Mouse (Mus musculus): ENCODE results near the gene 1600014C10Rik. TPM values are rescaled to one million over a fixed set of nuclear protein-coding genes. Genes with fewer than 3 reads are reported as not detected.

1600014C10Rik gene
- polyA plus RNA-seq, 1 experiment from 2014 or later: 21.6 TPM

DNA sequence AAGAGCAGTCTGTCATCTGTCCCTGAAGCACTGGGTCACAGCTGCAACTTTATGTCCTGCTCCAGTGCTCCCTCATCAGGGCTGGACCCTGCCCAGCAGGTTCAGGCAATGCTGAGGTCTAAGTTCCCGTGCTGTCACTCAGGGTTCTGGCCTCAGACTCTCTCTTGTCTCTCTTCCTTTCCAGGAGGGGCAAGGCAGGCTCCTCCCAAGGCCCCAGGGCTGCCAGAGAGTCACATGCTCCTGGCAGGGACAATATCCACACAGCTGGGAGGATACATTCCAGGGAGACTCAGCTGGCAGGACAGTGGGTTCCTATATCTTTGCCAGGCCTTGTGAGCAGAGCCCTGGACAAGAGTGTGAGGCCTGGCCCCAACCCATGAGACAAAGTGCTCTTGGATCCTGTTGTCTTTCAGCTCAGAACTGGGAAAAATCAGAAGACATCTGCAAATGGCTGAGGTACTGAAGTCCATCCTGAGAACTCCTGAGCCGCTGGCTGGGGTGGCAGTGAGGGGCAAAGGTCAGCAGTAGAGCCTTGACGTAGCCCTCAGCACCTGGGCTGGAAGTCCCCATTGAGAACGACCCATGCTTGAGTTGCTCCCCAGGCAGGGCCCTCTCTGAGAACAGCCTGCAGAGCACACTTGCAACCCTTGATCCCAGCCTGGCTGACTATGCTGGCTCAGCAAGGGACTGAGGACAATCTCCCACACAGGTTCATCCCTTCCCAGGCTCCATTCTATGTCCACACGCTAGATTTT is 34.6 kb downstream of the 1600014C10Rik start:
- H3K27me3 ChIP-seq (ENCODE audit: control insufficient read depth, insufficient read depth, low read depth, low read length): no peaks in the 10 kb centered on the region
- ATAC-seq (ENCODE audit: low read depth): peak; percentile 67
- no peaks in the 10 kb centered on the region for H3K9me3 ChIP-seq (replicated peaks; ENCODE audit: control insufficient read depth, low read length)
- 46% methylated on average over 5 of the region's 5 CpGs for WGBS (ENCODE audit: insufficient replicate concordance)
- no peak overlapping the region for H3K4me3 ChIP-seq (ENCODE audit: low read depth, low read length)
- H3K36me3 ChIP-seq (ENCODE audit: control insufficient read depth, insufficient read depth): no peaks in the 10 kb centered on the region
- H3K4me2 ChIP-seq (ENCODE audit: low read depth, low read length): no peak overlapping the region
- H3K27ac ChIP-seq (ENCODE audit: low read length): no peak overlapping the region
- H3K9ac ChIP-seq (ENCODE audit: low read depth, low read length): no peak overlapping the region
- no peaks in the 10 kb centered on the region; the same call in 1 of the 2 replicates for H3K4me1 ChIP-seq (ENCODE audit: control insufficient read depth, low read depth, low read length)

DNA sequence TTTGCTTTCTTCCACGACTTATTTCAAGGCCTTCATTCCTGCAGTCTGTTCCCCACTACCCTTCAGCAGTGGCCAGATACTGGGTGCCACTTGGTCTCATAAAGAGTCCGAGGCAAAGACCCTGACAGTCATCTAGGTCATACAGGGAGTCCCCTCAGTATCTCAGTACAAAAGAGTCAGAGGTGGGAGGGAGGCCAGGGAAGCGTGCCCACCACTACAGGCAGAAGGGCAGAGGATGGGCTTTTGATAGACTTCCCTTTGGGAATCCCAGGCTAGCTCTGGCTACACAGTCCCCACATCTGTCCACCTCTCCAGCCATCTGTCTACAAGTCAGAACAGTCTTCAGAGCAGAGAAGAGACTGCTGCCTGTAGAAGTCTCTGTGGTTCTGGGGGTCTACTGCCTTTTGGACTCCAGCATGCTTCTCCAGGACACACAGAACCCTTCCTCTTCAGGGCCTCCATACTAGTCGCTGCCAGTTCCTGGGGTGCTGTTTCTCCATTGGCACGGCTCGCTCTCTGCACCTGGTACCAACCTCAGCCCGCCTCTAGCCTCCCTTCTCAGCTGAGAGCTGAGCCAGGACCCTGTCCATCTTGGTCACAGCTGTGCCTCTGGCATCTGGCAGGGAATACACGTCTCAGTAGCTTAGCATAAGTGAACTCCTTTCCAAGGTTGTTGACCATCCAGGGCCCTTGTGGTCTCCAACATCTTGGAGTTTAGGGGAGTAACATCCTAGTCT is 35.8 kb downstream of the 1600014C10Rik start:
- 47% methylated on average over 8 of the region's 8 CpGs for WGBS (ENCODE audit: insufficient replicate concordance)
- Histone ChIP-seq H3K4me2 (ENCODE audit: low read depth, low read length) (no peak overlapping the region), H3K27me3 (ENCODE audit: control insufficient read depth, insufficient read depth, low read depth, low read length) (no peaks in the 10 kb centered on the region), H3K4me3 (ENCODE audit: low read depth, low read length) (no peak overlapping the region), H3K4me1 (ENCODE audit: control insufficient read depth, low read depth, low read length) (no peaks in the 10 kb centered on the region; the same call in 1 of the 2 replicates), H3K9ac (ENCODE audit: low read depth, low read length) (no peak overlapping the region), H3K27ac (ENCODE audit: low read length) (no peak overlapping the region), H3K36me3 (ENCODE audit: control insufficient read depth, insufficient read depth) (no peaks in the 10 kb centered on the region), H3K9me3 (replicated peaks; ENCODE audit: control insufficient read depth, low read length) (no peaks in the 10 kb centered on the region)
- ATAC-seq (ENCODE audit: low read depth): no peak

DNA sequence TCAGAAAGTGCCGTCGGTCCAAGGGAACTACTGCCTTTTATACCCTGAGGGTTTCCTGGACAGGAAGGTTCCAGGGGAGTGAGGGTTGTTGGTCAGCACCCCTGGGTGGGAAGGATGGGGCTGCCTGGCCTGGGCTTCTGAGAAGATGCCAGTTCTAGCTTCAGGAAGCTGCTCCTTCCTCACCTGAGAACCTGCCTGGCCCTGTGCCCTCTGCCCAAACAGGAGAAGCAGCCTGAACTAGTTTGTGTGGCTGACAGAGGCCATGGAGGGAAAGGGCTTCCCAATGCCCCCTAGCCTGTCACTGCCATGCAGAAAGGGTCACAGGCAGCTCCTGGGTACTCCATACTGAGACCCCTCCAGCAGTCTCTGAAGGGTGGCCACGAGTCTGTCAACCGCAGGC is 36.5 kb downstream of the 1600014C10Rik start:
- WGBS (ENCODE audit: insufficient replicate concordance): 69% methylated on average over 4 of the region's 4 CpGs

DNA sequence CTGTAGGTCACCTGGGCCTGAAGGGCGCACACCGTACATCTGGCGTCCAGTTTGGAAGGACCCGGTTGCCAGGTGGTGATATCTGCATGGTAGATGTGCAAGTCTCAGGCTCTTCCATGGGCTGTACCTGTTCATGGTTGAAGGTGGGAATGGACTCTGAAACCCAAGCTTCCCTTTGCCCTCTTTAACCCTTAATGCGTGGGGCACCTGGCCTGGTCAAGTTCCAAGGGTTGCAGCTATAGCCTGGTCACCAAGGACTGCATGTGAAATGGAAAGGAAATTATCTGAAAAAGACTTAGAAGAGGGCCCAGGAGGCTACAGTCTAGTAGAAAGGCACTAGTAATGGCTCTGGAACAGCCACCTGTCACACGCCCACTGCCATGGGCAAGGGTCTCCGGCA is 37.8 kb downstream of the 1600014C10Rik start:
- H3K27ac ChIP-seq (ENCODE audit: low read length): no peak overlapping the region
- H3K9ac ChIP-seq (ENCODE audit: low read depth, low read length): no peak overlapping the region
- H3K9me3 ChIP-seq (replicated peaks; ENCODE audit: control insufficient read depth, low read length): no peaks in the 10 kb centered on the region
- H3K4me2 ChIP-seq (ENCODE audit: low read depth, low read length): no peak overlapping the region
- H3K4me3 ChIP-seq (ENCODE audit: low read depth, low read length): no peak overlapping the region
- no peaks in the 10 kb centered on the region for H3K27me3 ChIP-seq (ENCODE audit: control insufficient read depth, insufficient read depth, low read depth, low read length)
- ATAC-seq (ENCODE audit: low read depth): no peak
- no peaks in the 10 kb centered on the region for H3K4me1 ChIP-seq (ENCODE audit: control insufficient read depth, low read depth, low read length)
- WGBS (ENCODE audit: insufficient replicate concordance): 71% methylated on average over 7 of the region's 7 CpGs
- H3K36me3 ChIP-seq (ENCODE audit: control insufficient read depth, insufficient read depth): no peaks in the 10 kb centered on the region

More for the DNA sequence above, 36.5 kb downstream of the 1600014C10Rik start:
- ATAC-seq (ENCODE audit: low read depth): no peak
- no peak overlapping the region for H3K27ac ChIP-seq (ENCODE audit: low read length)
- H3K36me3 ChIP-seq (ENCODE audit: control insufficient read depth, insufficient read depth): no peaks in the 10 kb centered on the region
- no peaks in the 10 kb centered on the region for H3K9me3 ChIP-seq (replicated peaks; ENCODE audit: control insufficient read depth, low read length)
- no peaks in the 10 kb centered on the region for H3K27me3 ChIP-seq (ENCODE audit: control insufficient read depth, insufficient read depth, low read depth, low read length)
- no peak overlapping the region for H3K4me3 ChIP-seq (ENCODE audit: low read depth, low read length)
- H3K4me1 ChIP-seq (ENCODE audit: control insufficient read depth, low read depth, low read length): no peaks in the 10 kb centered on the region
- H3K9ac ChIP-seq (ENCODE audit: low read depth, low read length): no peak overlapping the region
- H3K4me2 ChIP-seq (ENCODE audit: low read depth, low read length): no peak overlapping the region

DNA sequence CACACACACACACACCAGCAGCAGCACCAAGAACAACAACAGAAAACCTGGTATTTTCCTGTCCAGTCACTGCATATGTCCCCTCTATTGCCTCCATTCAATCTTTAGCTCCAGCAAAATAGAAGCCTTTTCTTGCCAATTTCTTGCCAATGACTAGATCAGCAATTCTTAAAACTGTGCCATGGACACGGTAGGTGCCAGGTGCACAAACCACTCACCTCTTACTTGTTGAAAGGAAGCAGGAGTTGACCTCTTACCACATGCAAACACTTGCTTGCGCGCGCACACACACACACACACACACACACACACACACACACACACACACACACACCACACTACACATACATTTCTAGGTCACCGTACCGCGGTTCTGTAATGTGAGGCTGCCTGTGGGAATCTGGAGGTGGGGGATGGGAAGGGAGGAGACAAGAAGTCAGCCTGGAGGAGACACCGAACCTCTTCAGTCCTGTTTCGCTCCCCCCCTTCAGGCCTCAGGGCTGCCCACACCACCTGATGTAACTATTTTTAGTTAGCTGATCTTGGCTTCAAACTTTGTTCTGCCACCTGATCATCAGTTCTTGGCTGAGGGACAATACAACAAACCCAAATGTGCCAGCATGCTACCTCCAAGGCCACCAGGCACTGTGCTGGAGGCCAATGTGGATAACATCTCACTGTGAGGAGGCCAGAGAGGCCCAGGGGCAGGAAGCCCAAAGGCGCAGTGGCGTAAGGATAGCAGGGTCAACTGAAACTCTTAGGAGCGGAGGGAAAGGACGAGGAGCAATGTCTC is 41.8 kb downstream of the 1600014C10Rik start:
- no peaks in the 10 kb centered on the region for H3K9me3 ChIP-seq (replicated peaks; ENCODE audit: control insufficient read depth, low read length)
- H3K27me3 ChIP-seq (ENCODE audit: control insufficient read depth, insufficient read depth, low read depth, low read length): peaks cover 4% of the 10 kb centered on the region; the same call in 1 of the 2 replicates
- no peak overlapping the region for H3K4me3 ChIP-seq (ENCODE audit: low read depth, low read length)
- H3K9ac ChIP-seq (ENCODE audit: low read depth, low read length): no peak overlapping the region
- 68% methylated on average over 13 of the region's 13 CpGs for WGBS (ENCODE audit: insufficient replicate concordance)
- ATAC-seq (ENCODE audit: low read depth): no peak
- H3K36me3 ChIP-seq (ENCODE audit: control insufficient read depth, insufficient read depth): no peaks in the 10 kb centered on the region
- no peak overlapping the region for H3K27ac ChIP-seq (ENCODE audit: low read length)
- H3K4me1 ChIP-seq (ENCODE audit: control insufficient read depth, low read depth, low read length): no peaks in the 10 kb centered on the region; the same call in 1 of the 2 replicates
- no peak overlapping the region for H3K4me2 ChIP-seq (ENCODE audit: low read depth, low read length)

DNA sequence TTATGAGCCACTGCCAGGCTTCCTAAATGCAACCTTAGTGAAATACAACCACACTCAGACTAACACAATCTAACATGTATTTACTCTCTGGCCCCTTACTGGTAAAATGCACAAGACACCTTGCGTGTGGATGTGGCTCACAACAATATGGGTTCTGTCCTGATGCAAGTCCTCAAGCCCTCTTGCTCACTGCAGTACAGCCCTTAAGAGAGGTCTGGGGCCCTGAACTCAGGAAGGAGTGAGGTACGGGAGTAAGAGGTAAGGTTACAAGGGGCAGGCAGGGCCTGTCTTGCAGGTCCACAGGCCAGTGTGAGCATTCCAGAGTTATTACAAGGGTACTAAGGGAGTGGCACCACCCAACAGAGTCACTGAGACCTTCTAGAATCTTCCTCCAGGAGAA is 43.2 kb downstream of the 1600014C10Rik start:
- Histone ChIP-seq H3K27me3 (ENCODE audit: control insufficient read depth, insufficient read depth, low read depth, low read length) (peaks cover 4% of the 10 kb centered on the region; the same call in 1 of the 2 replicates), H3K9me3 (replicated peaks; ENCODE audit: control insufficient read depth, low read length) (no peaks in the 10 kb centered on the region), H3K27ac (ENCODE audit: low read length) (no peak overlapping the region), H3K9ac (ENCODE audit: low read depth, low read length) (no peak overlapping the region), H3K4me2 (ENCODE audit: low read depth, low read length) (no peak overlapping the region), H3K4me1 (ENCODE audit: control insufficient read depth, low read depth, low read length) (no peaks in the 10 kb centered on the region; the same call in 1 of the 2 replicates), H3K4me3 (ENCODE audit: low read depth, low read length) (no peak overlapping the region), H3K36me3 (ENCODE audit: control insufficient read depth, insufficient read depth) (no peaks in the 10 kb centered on the region)
- WGBS (ENCODE audit: insufficient replicate concordance): 79% methylated on average over 2 of the region's 2 CpGs
- no peak for ATAC-seq (ENCODE audit: low read depth)

DNA sequence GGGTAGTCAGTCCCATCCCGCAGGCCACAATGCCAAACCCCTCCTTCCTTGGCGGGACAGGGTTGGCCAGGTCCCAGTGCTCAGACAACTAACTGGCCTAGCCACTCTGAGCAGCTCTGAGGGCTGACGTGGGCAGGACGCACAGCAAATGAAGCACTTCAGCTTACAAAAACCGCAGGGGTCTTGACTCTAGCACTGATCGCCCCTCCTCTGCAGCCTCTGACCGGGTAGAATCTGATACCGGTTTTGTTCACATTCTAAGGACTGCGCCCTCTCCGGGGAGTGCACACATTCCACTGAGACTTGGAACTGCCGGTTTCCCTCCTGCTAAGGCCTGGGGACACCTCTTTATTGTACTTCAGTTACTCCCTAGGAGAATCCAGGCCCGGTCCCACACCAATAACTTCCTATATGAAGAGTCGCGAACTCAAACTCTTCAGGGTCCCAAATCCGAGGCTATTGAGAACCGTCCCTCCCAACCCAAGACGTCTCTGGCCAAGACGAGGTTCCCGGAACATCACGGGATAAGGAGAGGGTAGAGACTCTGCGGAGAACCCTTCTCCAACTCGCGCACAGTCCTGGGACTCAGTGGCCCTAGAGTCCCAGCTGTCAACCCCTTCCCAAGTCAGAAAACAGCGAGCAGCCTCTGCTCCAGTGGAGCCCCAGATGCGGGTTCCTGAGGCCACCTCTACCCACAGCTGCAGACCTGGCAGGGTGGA is 44.3 kb downstream of the 1600014C10Rik start:
- WGBS (ENCODE audit: insufficient replicate concordance): 1% methylated on average over 25 of the region's 25 CpGs
- ATAC-seq (ENCODE audit: low read depth): peak; percentile 14; the same call in 1 of the 2 replicates
- Histone ChIP-seq H3K9ac (ENCODE audit: low read depth, low read length) (peak overlapping the region; percentile 56), H3K36me3 (ENCODE audit: control insufficient read depth, insufficient read depth) (no peaks in the 10 kb centered on the region), H3K4me2 (ENCODE audit: low read depth, low read length) (peak overlapping the region; percentile 83), H3K27me3 (ENCODE audit: control insufficient read depth, insufficient read depth, low read depth, low read length) (peaks cover 4% of the 10 kb centered on the region; the same call in 1 of the 2 replicates), H3K9me3 (replicated peaks; ENCODE audit: control insufficient read depth, low read length) (no peaks in the 10 kb centered on the region), H3K4me1 (ENCODE audit: control insufficient read depth, low read depth, low read length) (no peaks in the 10 kb centered on the region; the same call in 1 of the 2 replicates), H3K27ac (ENCODE audit: low read length) (0 out of 2 replicates have a peak overlapping the region, but pooled peaks have one; percentile 24), H3K4me3 (ENCODE audit: low read depth, low read length) (peak overlapping the region; percentile 67)

DNA sequence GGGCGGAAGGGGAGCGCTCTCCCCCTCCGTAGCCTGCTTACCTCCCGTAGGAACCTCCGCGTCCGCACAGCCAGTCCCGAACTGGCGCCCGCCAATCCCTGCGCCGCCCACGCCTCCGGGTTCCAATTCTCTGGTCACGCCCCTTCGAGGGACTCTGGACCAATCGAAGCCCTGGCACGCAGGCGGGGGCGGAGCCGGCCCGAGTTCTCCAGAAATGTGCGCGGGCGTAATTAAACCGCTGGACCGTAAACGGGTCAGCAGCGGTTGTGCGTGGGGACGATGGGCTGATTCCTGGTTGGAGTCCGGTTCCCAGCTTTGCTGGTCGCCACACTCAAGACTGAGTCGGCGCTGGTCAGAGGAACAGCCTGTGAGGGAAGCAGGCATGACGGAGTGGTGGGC is 44.9 kb downstream of the 1600014C10Rik start, which contains the start of gene Plekhf1:
Gene Plekhf1 (minus strand): TSS at position 117 of the 399 bp plus-strand sequence.
- Histone ChIP-seq H3K27me3 (ENCODE audit: control insufficient read depth, insufficient read depth, low read depth, low read length) (peaks cover 4% of the 10 kb centered on the region; the same call in 1 of the 2 replicates), H3K9me3 (replicated peaks; ENCODE audit: control insufficient read depth, low read length) (no peaks in the 10 kb centered on the region), H3K4me3 (ENCODE audit: low read depth, low read length) (peak within 1 kb of the TSS; percentile 67), H3K4me1 (ENCODE audit: control insufficient read depth, low read depth, low read length) (no peaks in the 10 kb centered on the region; the same call in 1 of the 2 replicates), H3K27ac (ENCODE audit: low read length) (0 out of 2 replicates have a peak within 1 kb of the TSS, but pooled peaks have one; percentile 24), H3K4me2 (ENCODE audit: low read depth, low read length) (peak within 1 kb of the TSS; percentile 83), H3K9ac (ENCODE audit: low read depth, low read length) (peak within 1 kb of the TSS; percentile 56), H3K36me3 (ENCODE audit: control insufficient read depth, insufficient read depth) (no peaks in the 10 kb centered on the region)
- 1% methylated on average over 36 of the region's 36 CpGs for WGBS (ENCODE audit: insufficient replicate concordance)
- ATAC-seq (ENCODE audit: low read depth): peak; percentile 92

All from liver, embryonic 16.5 days (tissue).